Mouse (Mus musculus) kidney, postnatal 0 days (tissue): ENCODE measurements around the gene Plod1. TPM values are rescaled to one million over a fixed set of nuclear protein-coding genes. Genes with fewer than 3 reads are reported as not detected.

Source experiments
- ATAC-seq: fragments of 200-750 bp; cut with Nextera tagmentation; replicated peaks from 2 replicates; pipeline ENCODE4 v1.8.0; 2017; ENCODE audit warnings: low read depth, moderate number of reproducible peaks, moderate TSS enrichment, moderate library complexity; ENCODE audit not compliant: low FRiP score
- DNase-seq: peaks from one replicate; pipeline ENCODE4 v3.0.0-alpha.2; 2016; ENCODE audit warnings: low spot score
- H3K27ac ChIP-seq: fragments of 300-500 bp; sonication (generic); 2 replicates; pipeline ENCODE4 v1.5.1; 2014; ENCODE audit warnings: mild to moderate bottlenecking
- H3K27me3 ChIP-seq: fragments of 300-500 bp; sonication (generic); 2 replicates; pipeline ENCODE4 v1.6.1; 2014; ENCODE audit warnings: low read length, mixed read lengths; ENCODE audit not compliant: insufficient read depth
- H3K36me3 ChIP-seq: fragments of 300-500 bp; sonication (generic); 2 replicates; pipeline ENCODE4 v1.6.1; 2014; ENCODE audit warnings: low read length, mixed read lengths; ENCODE audit not compliant: insufficient read depth
- H3K4me1 ChIP-seq: fragments of 300-500 bp; sonication (generic); replicated peaks from 2 replicates; pipeline ENCODE4 v1.6.1; 2014; ENCODE audit warnings: antibody characterized with exemption, low read length, mixed read lengths; ENCODE audit not compliant: insufficient read depth
- H3K4me2 ChIP-seq: fragments of 300-500 bp; sonication (generic); 2 replicates; pipeline ENCODE4 v1.6.1; 2014; ENCODE audit warnings: mild to moderate bottlenecking, low read length, moderate library complexity, mixed read lengths
- H3K4me3 ChIP-seq: fragments of 300-500 bp; sonication (generic); replicated peaks from 2 replicates; pipeline ENCODE4 v1.5.1; 2014; ENCODE audit warnings: low read depth, low read length
- H3K9ac ChIP-seq: fragments of 300-500 bp; sonication (generic); 2 replicates; pipeline ENCODE4 v1.6.1; 2014; ENCODE audit warnings: low read depth, low read length
- H3K9me3 ChIP-seq: fragments of 300-500 bp; sonication (generic); replicated peaks from 2 replicates; pipeline ENCODE4 v1.6.1; 2016; ENCODE audit warnings: low read length, inconsistent platforms, mixed read lengths
- CTCF ChIP-seq: IDR thresholded peaks from 2 replicates; pipeline ENCODE4 v1.5.1; 2016; ENCODE audit warnings: antibody characterized with exemption, low read depth, mild to moderate bottlenecking, moderate library complexity
- WGBS: fragments of 180-500 bp; shearing (Covaris S2); extraction: QIAGEN DNeasy Blood & Tissue Kit; methylation state at CpG from one replicate; pipeline ENCODE4 v1.1.7; 2014; 5-methylcytosine and 5-hydroxymethylcytosine counted together
- polyA plus RNA-seq: library from polyadenylated mRNA; unstranded; fragments of >200 nt; fragmentation: Nextera tagmentation; extraction: Ambion mirVana; gene quantifications from 2 replicates; pipeline ENCODE4 v1.2.1, GENCODE M21; 2015

The Plod1 gene
- polyA plus RNA-seq, 1 experiment from 2014 or later, result 38.1 TPM

DNA sequence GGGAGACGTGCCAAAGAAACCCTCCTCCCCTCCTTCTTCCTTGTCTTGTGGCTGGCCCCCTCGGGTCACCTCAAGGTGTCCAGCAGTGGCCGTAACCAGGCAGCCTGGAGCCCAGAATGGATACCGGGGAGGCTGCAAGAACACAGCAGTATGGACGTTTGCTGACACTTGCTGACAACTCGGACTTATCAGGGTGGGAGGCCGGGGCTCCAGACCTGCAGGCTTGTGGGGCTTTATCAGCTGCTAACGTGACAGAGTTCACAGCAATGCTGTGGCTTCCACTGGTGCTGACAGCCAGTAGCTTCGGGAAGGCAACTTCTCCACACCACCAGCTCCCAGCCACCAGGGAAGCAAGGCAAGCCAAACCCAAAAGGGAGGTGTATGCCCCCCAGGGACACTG lies 32.8 kb upstream of the Plod1 start:
- Histone ChIP-seq H3K9ac (no peak overlapping the region), H3K36me3 (no peaks in the 10 kb centered on the region), H3K4me1 (no peaks in the 10 kb centered on the region), H3K4me3 (no peak overlapping the region), H3K27ac (no peak overlapping the region), H3K4me2 (no peak overlapping the region), H3K27me3 (no peaks in the 10 kb centered on the region), H3K9me3 (no peaks in the 10 kb centered on the region)
- 48% methylated on average over 9 of the region's 9 CpGs for WGBS
- no peak for TF ChIP-seq CTCF
- ATAC-seq (no peak), DNase-seq (no peak)

DNA sequence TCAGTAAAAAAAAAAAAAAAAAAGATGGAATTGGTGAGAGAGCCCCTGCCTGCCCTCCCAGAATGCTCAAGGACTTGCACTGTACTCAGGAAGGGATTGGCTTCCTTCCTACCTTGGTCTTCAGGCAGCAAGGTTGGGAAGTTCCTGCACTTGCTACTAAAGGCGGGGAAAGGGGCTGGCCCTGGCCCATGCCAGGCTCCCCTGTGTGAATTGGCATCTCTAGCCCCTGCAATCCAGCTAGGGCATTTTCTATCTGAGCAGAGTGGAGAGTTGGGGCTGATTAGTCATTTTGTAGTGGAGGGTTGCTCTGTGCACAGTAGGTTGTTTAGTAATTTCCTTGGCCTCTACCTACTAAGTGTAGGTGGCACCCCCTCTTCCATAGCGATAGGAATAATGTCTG lies 32.2 kb upstream of the Plod1 start:
- Histone ChIP-seq H3K36me3 (no peaks in the 10 kb centered on the region), H3K27me3 (no peaks in the 10 kb centered on the region), H3K4me2 (no peak overlapping the region), H3K9me3 (no peaks in the 10 kb centered on the region), H3K4me3 (no peak overlapping the region), H3K9ac (no peak overlapping the region), H3K27ac (no peak overlapping the region), H3K4me1 (no peaks in the 10 kb centered on the region)
- ATAC-seq, result no peak
- no peak for DNase-seq
- WGBS, result 64% methylated on average over 2 of the region's 2 CpGs
- TF ChIP-seq CTCF, result no peak

DNA sequence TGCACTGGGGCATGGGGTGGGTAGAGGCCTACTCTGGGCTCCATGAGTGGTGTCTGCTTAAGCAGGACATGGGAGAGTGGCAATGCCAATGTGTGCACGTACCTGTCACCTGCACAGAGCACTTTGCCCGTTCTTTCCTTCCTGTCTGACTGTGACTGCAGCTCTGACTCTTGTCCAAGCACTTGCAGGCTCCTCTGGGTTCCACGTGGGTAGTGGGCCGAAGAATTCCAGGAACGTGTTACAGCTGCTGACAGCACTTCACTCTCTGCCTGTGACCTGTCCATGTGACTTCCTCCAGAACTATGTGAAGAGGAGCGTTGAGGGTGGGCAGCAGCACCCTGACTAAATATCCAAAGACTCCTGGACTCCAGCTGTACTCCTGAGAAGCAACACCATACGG lies 29.1 kb upstream of the Plod1 start:
- ATAC-seq (no peak), DNase-seq (no peak)
- no peaks in the 10 kb centered on the region for H3K36me3 ChIP-seq
- H3K4me2 ChIP-seq, result no peak overlapping the region
- TF ChIP-seq CTCF, result no peak
- H3K27me3 ChIP-seq, result no peaks in the 10 kb centered on the region
- WGBS, result 55% methylated on average over 7 of the region's 7 CpGs
- no peak overlapping the region for H3K4me3 ChIP-seq
- no peak overlapping the region for H3K27ac ChIP-seq
- H3K9ac ChIP-seq, result no peak overlapping the region
- H3K4me1 ChIP-seq, result no peaks in the 10 kb centered on the region
- H3K9me3 ChIP-seq, result no peaks in the 10 kb centered on the region

DNA sequence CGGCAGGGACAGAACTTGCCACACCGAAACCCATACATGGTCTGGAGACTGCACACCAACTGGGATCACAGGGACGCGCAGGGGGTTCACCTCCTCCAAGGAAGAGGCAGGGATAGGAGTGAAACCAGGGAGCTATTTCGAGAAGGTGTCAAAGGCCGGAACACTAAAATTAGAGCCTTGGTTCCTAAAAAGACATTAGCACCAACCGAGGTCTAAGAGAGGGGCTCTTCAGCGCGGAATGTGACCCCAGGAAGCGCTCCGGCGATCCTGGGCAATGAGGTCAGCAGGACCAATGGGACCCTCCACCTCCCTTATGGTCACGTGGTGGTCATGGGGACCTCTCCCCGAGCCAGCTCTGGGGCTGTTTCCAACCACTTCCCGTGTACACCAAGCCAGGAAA lies 27.1 kb upstream of the Plod1 start:
- H3K9ac ChIP-seq, result no peak overlapping the region
- H3K36me3 ChIP-seq, result no peaks in the 10 kb centered on the region
- 80% methylated on average over 15 of the region's 15 CpGs for WGBS
- no peaks in the 10 kb centered on the region for H3K4me1 ChIP-seq
- no peak for TF ChIP-seq CTCF
- H3K27me3 ChIP-seq, result no peaks in the 10 kb centered on the region
- H3K4me3 ChIP-seq, result no peak overlapping the region
- no peak for ATAC-seq
- no peak overlapping the region for H3K4me2 ChIP-seq
- no peaks in the 10 kb centered on the region for H3K9me3 ChIP-seq
- no peak overlapping the region for H3K27ac ChIP-seq
- DNase-seq, result no peak

DNA sequence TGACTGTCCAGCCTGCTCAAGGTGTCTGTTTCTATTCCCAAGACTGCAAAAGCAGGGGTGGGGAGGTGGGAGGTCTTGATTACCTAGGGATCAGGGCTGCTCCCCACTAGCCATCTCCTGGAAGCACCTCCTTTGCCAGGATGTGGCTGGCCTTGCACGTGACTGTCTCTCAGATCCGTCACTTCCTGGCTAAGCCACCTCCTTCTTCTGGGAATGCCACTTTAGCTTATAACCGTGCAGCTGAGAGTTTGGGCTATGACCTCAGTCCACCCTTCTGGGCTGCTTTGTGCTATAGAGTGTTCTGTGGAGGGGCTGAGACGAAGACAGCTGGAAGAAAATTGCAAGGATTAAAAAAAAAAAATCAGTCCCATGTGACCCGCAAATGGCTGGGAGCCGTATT lies 26.2 kb upstream of the Plod1 start:
- H3K36me3 ChIP-seq, result no peaks in the 10 kb centered on the region
- H3K9me3 ChIP-seq, result no peaks in the 10 kb centered on the region
- H3K4me3 ChIP-seq, result no peak overlapping the region
- WGBS, result 44% methylated on average over 6 of the region's 6 CpGs
- TF ChIP-seq CTCF, result no peak
- H3K4me2 ChIP-seq, result no peak overlapping the region
- no peak overlapping the region for H3K27ac ChIP-seq
- ATAC-seq (no peak), DNase-seq (peak; percentile 22)
- no peak overlapping the region for H3K9ac ChIP-seq
- no peaks in the 10 kb centered on the region for H3K4me1 ChIP-seq
- H3K27me3 ChIP-seq, result no peaks in the 10 kb centered on the region

DNA sequence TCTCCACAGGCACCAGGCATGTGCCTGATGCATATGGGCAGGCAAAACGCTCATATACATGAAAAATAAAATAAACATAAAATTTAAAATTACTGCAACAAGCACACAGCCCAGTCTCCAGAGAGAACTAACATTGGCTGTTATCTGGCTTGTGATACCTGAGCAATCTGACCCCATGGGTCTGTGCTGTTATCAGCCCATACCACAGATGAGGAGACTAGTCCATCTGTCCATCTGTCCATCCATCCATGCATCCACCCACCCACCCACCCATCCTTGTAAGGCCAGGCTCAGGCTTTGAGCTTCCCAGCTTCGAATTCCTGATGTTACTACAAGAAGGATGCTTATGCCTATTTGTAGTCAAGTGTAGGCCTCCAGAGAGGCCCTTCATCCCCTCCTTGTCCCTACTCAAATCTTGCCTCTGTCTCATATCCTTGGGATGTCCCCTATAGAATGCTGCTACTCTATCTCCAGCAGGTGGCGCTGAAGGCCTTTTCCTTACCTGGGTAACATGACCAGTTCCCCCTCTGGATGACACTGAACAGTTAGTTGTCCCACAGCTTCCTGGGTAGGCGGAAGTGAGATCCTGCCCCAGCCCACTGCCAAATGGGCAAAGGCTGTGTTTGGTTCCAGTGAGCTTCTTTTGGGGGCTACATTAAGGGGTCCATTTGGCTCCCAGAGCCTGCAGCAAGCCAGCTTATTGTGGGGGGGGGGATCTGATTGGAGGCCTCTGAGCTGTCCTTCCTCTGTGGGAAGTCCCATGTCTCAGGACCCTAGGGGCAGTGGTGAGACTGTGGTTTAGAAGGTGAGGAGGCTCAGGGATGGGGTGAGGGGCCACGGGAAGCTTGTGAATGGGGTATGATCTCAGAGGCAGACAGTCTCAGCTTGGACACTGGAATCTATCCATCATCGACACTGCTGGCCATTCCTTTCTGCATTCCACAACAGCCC lies 23.6 kb upstream of the Plod1 start:
- Histone ChIP-seq H3K27ac (no peak overlapping the region), H3K4me1 (no peaks in the 10 kb centered on the region), H3K27me3 (no peaks in the 10 kb centered on the region), H3K36me3 (no peaks in the 10 kb centered on the region), H3K9ac (no peak overlapping the region), H3K9me3 (no peaks in the 10 kb centered on the region), H3K4me2 (no peak overlapping the region), H3K4me3 (no peak overlapping the region)
- 39% methylated on average over 6 of the region's 6 CpGs for WGBS
- peak; percentile 77 for DNase-seq
- TF ChIP-seq CTCF, result peak; percentile 80
- ATAC-seq, result peak; percentile 40; the same call in 1 of the 2 replicates
